ENCODE assay signal across 27 mouse cellular contexts in the genomic region with DNA sequence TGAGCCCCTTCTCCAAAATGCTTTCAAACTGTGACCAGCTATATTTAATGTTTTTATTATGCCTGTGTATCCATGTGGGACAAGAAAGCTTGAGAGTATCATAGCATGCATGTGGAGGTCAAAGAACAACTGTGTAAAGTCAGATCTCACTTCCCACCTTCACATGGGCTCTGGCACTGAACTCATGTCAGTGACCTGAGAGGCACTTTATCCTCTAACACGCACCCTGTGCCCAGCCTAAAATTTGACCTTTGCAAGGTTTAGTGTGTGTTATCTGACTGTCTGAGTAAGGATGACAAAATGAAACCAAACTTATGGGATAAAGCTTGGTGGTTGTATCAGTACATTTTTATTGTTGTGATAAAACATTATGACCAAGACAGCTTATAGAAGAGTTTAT. TPM values are rescaled to one million over a fixed set of nuclear protein-coding genes. Genes with fewer than 3 reads are reported as not detected.
"Had no signal": no experiment of that assay in that cellular context is flagged by ENCODE, and none has a peak within 500 bp of the region (broad histone marks: within the 10 kb centered on the region; RNA-seq: fewer than 3 reads in every experiment).

No protein-coding gene starts in this region.

- H3K27ac ChIP-seq: gastrocnemius, adult 2 months; heart, adult 2 months; heart, embryonic 10.5 days; hindbrain, embryonic 10.5 days; hindbrain, embryonic 12.5 days; hindbrain, embryonic 14.5 days; limb, embryonic 13.5 days; limb, embryonic 15.5 days; liver, embryonic 14.5 days had no signal

- H3K27me3 ChIP-seq: heart, embryonic 12.5 days; hindbrain, embryonic 12.5 days; limb, embryonic 13.5 days; limb, embryonic 15.5 days; liver, embryonic 12.5 days had no signal

- H3K9me3 ChIP-seq: heart, embryonic 10.5 days; heart, embryonic 12.5 days; hindbrain, embryonic 10.5 days; hindbrain, embryonic 12.5 days; limb, embryonic 13.5 days; limb, embryonic 15.5 days; liver, embryonic 12.5 days had no signal

- H3K9ac ChIP-seq: heart, embryonic 12.5 days; hindbrain, embryonic 12.5 days; hindbrain, embryonic 14.5 days; limb, embryonic 13.5 days; limb, embryonic 15.5 days; liver, embryonic 12.5 days; liver, embryonic 14.5 days had no signal

- ATAC-seq: hindbrain, embryonic 16.5 days; inflammation-experienced regulatory T-cells, adult 6 months; intestine, embryonic 16.5 days; liver, embryonic 12.5 days had no signal

- DNase-seq: gastrocnemius, adult 2 months; gastrocnemius, postnatal 10 days; gastrocnemius, postnatal 25 days; heart, adult 2 months; heart, postnatal 10 days; heart, postnatal 4 days; kidney, adult 18-20 months; kidney, adult 8-10 months; kidney, postnatal 10 days; kidney, postnatal 25 days; kidney, postnatal 4 days; layer of hippocampus, adult 9-11 months; layer of hippocampus, postnatal 36 days; left cerebral cortex, postnatal 4 days had no signal

- H3K4me2 ChIP-seq: heart, embryonic 12.5 days; hindbrain, embryonic 12.5 days; hindbrain, embryonic 14.5 days; limb, embryonic 13.5 days; limb, embryonic 15.5 days; liver, embryonic 12.5 days had no signal

- H3K4me1 ChIP-seq: heart, embryonic 10.5 days; heart, embryonic 12.5 days; hindbrain, embryonic 10.5 days; hindbrain, embryonic 12.5 days; limb, embryonic 13.5 days; limb, embryonic 15.5 days had no signal

- H3K4me3 ChIP-seq: gastrocnemius, adult 2 months; heart, adult 2 months; heart, embryonic 10.5 days; heart, embryonic 12.5 days; hindbrain, embryonic 10.5 days; hindbrain, embryonic 12.5 days; limb, embryonic 13.5 days; limb, embryonic 15.5 days; liver, embryonic 12.5 days had no signal

RNA-seq across cellular contexts. Expression of a gene that starts 32.3 kb away (rescaled TPM):
- total RNA-seq: granulocyte monocyte progenitor cell, adult 5-6 weeks had no signal
